Mouse (Mus musculus) heart, postnatal 14 days (tissue): Measurements from ENCODE around the gene Slc37a2. TPM values are rescaled to one million over a fixed set of nuclear protein-coding genes. Genes with fewer than 3 reads are reported as not detected.
"Not testable (repeated sequence)": the region's sequence is repeated elsewhere in the genome, so short reads cannot be mapped to it uniquely, and the experiment has no call there.

Experiments
- DNase-seq, 2 experiments: peaks; one replicate each; pipeline ENCODE4 v3.0.0; 2021 to 2022
- intact Hi-C: fragments of 180-260 bp; cut with DNase I; formaldehyde crosslinking; loops from one replicate; pipeline ENCODE4 v1.15.1; 2025
- long read RNA-seq, 2 experiments: library from polyadenylated mRNA; stranded (forward); transcript quantifications; one replicate each; pipeline ENCODE4 v2.0.0; 2021
- total RNA-seq, 2 experiments: library from RNA; stranded (reverse); gene quantifications; 2 replicates each; pipeline ENCODE4 v1.2.3; 2021

The Slc37a2 gene
- total RNA-seq, result 1 to 10 TPM; 3.0 to 3.1 TPM
- long read RNA-seq, experiment 1, full-length matches to known transcripts, result 7 of 8 reads
- long read RNA-seq, experiment 1, partial matches to known transcripts, result 1 of 8 reads
- long read RNA-seq, experiment 1, other reads (novel, unspliced or antisense), result 0 of 8 reads
- long read RNA-seq, experiment 2, full-length matches to known transcripts, result 10 of 12 reads
- long read RNA-seq, experiment 2, partial matches to known transcripts, result 1 of 12 reads
- long read RNA-seq, experiment 2, other reads (novel, unspliced or antisense), result 1 of 12 reads

GRCm38 (mm10) chr9:37255149-37255888 is at the start of gene Slc37a2:
Slc37a2 (minus strand) TSS chr9:37255738.
- intact Hi-C loops, result loop anchor here (5.0 kb wide), 1 partner anchor 72 kb away; no protein-coding TSS in a partner anchor
- DNase-seq, result peak; percentile 67 to 69

- no peak for DNase-seq
- intact Hi-C loops, result no loop called here
Measured at GRCm38 (mm10) chr9:37301720-37302119, 46.2 kb upstream of the Slc37a2 start.

- DNase-seq, intact Hi-C loops: not testable (repeated sequence)
Measured at GRCm38 (mm10) chr9:37300501-37300900, 45.0 kb upstream of the Slc37a2 start.

- intact Hi-C loops, result no loop called here
- DNase-seq, result no peak
Measured at GRCm38 (mm10) chr9:37295586-37295985, 40.0 kb upstream of the Slc37a2 start.

GRCm38 (mm10) chr9:37266622-37267021 is 11.1 kb upstream of the Slc37a2 start:
- no peak for DNase-seq
- intact Hi-C loops, result no loop called here

GRCm38 (mm10) chr9:37255889-37256225 is 319 bp upstream of the Slc37a2 start:
- peak; percentile 58 to 69 for DNase-seq
- intact Hi-C loops, result loop anchor here (5.0 kb wide), 1 partner anchor 71 kb away; no protein-coding TSS in a partner anchor

- intact Hi-C loops, result loop anchor here (5.0 kb wide), 1 partner anchor 73 kb away; no protein-coding TSS in a partner anchor
- DNase-seq, result no peak
Measured at GRCm38 (mm10) chr9:37254531-37255110, 917 bp downstream of the Slc37a2 start.

- no peak for DNase-seq
- intact Hi-C loops, result no loop called here
Measured at GRCm38 (mm10) chr9:37250631-37251030, 4.9 kb downstream of the Slc37a2 start.

- intact Hi-C loops, result no loop called here
- DNase-seq, result no peak
Measured at GRCm38 (mm10) chr9:37249976-37250375, 5.6 kb downstream of the Slc37a2 start.

GRCm38 (mm10) chr9:37248381-37248906 is 7.1 kb downstream of the Slc37a2 start:
- intact Hi-C loops, result no loop called here
- DNase-seq, result no peak

GRCm38 (mm10) chr9:37247429-37247828 is 8.1 kb downstream of the Slc37a2 start:
- peak; percentile 34 to 42 for DNase-seq
- intact Hi-C loops, result no loop called here

- DNase-seq, result no peak
- intact Hi-C loops, result no loop called here
Measured at GRCm38 (mm10) chr9:37245810-37246209, 9.7 kb downstream of the Slc37a2 start.

GRCm38 (mm10) chr9:37245404-37245803 is 10.1 kb downstream of the Slc37a2 start:
- no peak for DNase-seq
- intact Hi-C loops, result no loop called here

GRCm38 (mm10) chr9:37244600-37244999 is 10.9 kb downstream of the Slc37a2 start:
- DNase-seq, result no peak
- intact Hi-C loops, result no loop called here

GRCm38 (mm10) chr9:37242764-37243163 is 12.8 kb downstream of the Slc37a2 start:
- intact Hi-C loops, result no loop called here
- DNase-seq, result no peak

GRCm38 (mm10) chr9:37235951-37236737 is 19.4 kb downstream of the Slc37a2 start:
- intact Hi-C loops, result no loop called here
- no peak for DNase-seq

GRCm38 (mm10) chr9:37232201-37233195 is 23.0 kb downstream of the Slc37a2 start:
- intact Hi-C loops, result no loop called here
- DNase-seq, result no peak

GRCm38 (mm10) chr9:37230486-37231195 is 24.9 kb downstream of the Slc37a2 start:
- no peak for DNase-seq

More at GRCm38 (mm10) chr9:37230486-37231195, 24.9 kb downstream of the Slc37a2 start:
- intact Hi-C loops, result loop anchor here (1.0 to 2.0 kb wide), 4 partner anchors 53 to 335 kb away; no protein-coding TSS in a partner anchor
